Mouse (Mus musculus) small intestine, adult 2 months (tissue): ENCODE measurements around the gene Cdk5r1.

Experiments
- CTCF ChIP-seq: fragments of 200-500 bp; IDR thresholded peaks from 2 replicates; pipeline ENCODE4 v1.5.1; 2012; ENCODE audit warnings: low read depth, mild to moderate bottlenecking, control low read depth, inconsistent platforms, low read length, moderate library complexity, mixed read lengths; ENCODE audit not compliant: insufficient replicate concordance, insufficient read length; ENCODE audit errors: extremely low read depth
- POLR2A ChIP-seq: fragments of 200-500 bp; IDR thresholded peaks from 2 replicates; pipeline ENCODE4 v1.6.1; 2012; ENCODE audit warnings: low read depth, mild to moderate bottlenecking, control low read depth, inconsistent platforms, low read length, moderate library complexity

DNA sequence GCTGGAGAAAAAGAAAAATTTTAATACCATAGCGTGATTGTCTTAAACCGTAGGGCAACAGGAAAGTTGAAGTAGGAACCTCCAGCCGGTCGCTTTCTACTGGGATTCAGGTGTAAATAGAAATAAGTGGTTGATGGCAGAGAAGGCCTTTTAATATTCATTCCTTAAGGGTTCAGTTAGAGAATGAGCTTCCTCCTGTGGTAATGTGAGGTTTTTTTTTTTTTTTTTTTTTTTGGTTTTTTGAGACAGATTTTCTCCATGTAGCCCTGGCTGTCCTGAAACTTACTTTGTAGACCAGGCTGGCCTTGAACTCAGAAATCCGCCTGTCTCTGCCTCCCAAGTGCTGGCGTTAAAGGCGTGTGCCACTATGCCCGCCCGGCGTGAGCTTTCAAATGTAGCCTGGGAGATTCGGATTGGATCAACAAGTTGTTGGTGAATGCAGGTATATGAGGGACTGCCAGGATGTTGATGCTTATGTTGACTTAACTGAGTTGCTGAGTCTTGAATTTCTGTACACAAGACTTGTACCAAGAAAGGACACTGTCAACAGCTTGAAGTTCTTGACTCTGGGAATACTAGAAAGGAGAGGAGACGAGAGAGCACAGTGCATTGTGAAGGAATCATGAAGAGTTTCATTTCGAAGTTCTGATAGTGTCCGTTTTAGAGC lies 47.2 kb upstream of the Cdk5r1 start:
- TF ChIP-seq POLR2A (no peak), CTCF (no peak)
